Mouse (Mus musculus) frontal cortex, postnatal 14 days (tissue): ENCODE results near the gene Fam53b.

ENCODE experiments used
- DNase-seq, 2 experiments: peaks; one replicate each; pipeline ENCODE4 v3.0.0; 2022; ENCODE audit warnings: low spot score in 2 of 2

The Fam53b gene

DNA sequence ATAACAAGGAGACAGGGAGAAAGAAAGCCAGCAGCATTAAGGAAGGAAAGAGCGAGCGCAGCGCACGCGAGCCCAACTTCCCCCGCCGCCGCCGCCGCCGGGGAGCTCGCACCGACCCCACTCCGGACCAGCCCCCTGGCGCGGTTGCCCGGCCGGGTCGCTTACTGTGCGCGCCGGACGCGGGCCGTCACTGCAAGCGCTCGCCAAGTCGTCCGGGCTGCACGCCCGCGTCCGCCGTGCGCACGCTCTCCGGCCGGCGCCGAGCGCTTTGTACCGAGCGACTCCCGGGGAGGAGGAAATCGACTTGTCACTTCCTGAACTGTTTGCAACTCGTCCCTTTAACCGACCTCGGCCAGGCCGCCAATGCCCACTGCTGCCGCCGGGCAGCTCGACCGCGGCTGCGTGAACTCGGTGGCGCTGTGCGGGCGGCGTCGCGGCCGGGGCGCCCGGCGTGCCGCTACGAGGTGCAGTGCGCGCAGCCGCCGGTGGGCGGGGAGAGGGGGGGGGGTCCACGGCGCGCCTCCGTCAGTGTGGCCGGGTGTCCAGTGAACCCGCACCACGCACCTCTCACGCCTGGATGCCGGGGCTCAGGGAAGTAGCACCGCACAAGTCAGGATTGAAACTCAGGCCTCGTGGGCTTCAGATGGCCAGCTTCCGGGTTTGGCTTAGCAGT is at the start of gene Fam53b:
Gene Fam53b (minus strand): TSS at position 471 of the 673 bp plus-strand sequence.
- peak; percentile 54 to 67 for DNase-seq

DNA sequence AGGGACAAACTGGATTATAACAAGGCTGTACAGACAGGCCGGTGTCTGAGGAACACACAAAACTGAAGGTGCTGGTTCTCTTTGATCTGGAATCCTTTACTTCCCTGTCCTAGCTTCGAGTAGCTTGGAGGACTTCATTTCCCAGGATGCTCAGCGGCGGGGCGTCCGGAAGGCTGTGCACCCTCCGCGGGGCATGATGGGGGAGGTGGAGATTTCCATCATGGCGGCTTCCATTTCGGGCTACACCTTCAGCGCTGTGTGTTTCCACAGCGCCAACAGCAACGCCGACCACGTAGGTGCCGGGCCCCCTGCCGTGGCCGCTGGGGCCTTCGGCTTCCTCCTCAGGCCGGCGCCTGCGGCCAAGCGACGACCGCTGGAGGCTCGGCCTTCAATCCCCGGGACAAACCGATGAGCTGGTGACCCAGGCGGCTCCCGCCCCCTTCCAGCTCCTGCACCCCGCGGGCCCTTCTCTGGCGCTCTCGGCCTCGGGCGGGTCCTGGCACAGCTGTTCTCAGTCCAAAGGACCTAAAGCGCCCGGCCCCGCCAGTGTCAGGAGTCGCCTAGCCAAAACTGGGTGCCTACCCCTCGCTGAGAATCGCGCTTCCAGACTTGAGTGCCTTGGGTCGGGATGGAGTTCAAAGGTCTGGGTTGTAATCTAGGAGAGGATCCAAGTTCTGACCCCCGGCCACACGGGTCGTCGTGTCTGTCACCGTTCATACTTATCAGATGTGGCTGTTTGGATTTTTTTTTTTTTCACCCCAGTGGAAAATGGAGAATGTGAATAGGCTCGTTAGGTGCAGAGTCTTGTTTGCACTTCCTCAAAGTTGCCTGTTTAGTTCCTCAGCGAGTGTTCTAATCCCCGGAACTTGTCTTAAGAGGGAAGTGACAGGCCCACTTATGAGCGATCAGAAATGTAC is 45.6 kb upstream of the Fam53b start, which contains the start of gene Abraxas2:
Gene Abraxas2 (plus strand): TSS at position 184 of the 917 bp plus-strand sequence.
- peak; percentile 76 to 84 for DNase-seq

DNA sequence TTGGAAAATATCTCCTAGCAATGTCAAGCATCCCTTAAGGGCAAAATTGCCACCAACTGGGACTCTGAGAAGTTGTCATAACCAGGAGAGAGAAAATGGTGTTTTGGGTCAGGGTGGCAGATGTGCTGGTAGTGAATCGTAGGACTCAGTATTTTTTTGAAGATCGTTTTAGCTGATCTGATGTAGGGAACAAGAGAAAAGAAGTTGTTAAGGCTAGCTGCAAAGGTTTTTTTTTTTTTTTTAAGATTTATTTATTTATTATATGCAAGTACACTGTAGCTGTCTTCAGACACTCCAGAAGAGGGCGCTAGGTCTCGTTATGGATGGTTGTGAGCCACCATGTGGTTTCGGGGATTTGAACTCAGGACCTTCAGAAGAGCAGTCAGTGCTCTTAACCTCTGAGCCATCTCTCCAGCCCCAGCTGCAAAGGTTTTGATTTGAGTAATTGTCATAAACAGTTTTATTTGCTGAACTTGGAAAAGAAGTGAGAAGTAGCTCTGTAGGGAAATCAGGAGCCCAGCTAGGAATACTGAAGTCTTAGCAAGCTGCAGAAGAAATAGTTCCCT is 44.4 kb upstream of the Fam53b start:
- no peak for DNase-seq

DNA sequence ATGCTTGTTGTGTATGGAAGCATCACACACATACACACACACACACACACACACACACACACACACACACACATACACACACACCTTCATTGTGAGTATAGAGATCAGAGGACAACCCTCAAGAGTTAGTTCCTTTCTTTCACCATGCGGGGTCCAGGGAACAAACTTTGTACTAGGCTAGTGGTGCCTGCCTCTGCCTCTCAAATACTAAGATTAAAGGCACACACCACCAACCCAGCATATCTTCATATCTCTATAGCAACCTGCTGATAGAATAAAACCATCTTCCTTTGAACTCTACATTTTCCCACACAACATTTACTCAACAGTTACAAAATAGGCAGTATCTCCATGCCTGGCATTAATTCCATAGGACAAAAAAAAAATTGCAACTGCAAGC is 42.4 kb upstream of the Fam53b start:
- no peak for DNase-seq

DNA sequence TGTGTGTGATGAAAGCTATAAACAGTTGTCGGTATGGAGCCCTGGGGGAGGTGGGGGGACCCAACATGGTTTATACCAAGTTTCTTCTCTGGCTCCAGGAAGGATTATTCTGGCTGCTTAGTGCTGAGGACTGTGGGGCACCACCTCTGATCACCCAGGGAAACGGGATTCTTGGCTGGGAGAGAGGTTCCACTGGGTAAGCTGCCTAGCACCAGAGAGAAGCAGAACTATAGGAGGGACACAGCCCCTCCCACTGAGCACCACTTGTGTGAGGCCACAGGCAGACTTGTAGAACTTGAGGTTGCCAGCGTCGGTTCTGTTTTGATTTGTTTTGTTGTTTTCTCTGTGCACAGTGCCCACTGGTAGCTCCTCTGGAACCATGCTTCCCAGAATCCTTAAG is 40.3 kb upstream of the Fam53b start:
- peak in 1 of 2 experiments; percentile 12 for DNase-seq

DNA sequence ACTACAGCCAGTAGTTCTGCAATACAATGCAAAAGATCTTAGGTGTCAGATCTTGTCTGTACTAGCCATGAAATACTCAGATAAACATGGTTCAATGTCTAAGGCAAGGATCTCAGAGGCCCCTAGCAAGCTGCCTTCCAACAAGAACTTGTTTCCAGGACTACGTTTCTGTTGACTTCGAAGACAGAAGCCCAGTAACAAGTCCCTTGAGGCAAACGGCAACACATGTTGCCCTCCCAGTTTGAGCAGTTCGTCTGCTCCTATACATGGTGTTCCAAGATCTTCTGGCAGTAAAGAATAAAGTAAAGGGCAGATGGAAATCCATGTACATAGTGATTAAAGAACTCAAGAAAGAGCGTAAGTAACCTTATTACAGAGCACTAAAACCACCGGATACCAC is 39.7 kb upstream of the Fam53b start:
- no peak for DNase-seq

DNA sequence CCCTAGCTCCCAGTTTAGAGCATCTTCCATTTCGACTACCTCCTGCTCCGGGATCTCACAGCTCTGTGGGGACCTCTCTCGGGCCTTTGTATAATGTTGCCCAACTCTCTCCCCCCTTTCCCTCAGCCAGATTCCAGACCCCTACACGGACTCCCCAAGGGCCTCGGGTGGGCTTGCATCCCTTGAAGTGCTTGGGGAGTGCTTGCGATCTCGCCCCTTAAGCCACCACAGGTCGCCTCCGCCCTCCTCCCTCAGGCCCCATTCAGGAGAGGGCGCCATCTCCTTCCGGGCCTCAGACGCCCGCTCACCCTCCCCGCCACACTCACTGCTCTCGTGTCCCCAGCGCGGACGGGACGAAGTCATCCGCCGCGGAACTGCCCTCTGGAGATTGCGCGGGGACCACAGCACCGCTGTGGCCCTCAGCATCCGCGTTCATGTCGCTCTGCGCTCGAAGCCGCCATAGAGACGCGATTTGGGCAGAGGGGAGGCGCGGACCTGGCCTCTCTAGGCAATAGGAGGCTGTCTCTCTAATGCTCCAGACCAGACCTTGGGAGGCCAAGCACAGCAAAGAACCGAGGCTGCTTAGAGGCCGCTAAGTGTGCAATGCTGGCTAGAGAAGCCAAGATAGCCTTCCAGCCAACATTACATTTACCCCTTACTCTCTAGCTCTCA is 38.6 kb upstream of the Fam53b start, which contains the start of gene Eef1akmt2:
Gene Eef1akmt2 (minus strand): TSS at position 501 of the 672 bp plus-strand sequence.
- DNase-seq: peak; percentile 69 to 70

DNA sequence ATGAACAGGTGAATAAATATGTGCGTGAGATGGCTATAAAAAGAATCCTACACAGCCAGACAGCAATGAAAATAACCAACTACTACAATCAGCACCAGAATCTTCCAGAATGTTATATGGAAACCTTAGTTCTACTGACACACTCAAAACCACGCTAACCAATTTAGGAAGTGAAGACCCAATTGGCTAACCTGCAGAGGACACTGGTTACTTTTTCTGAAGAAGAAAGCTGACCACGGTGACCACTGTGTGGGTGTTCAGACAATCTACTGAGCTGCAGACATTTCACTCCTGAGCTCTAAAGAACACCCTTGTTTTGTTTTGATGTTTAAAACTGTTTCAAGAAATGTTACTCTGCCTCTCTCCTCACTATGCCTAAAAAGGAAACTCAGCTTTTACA is 29.5 kb upstream of the Fam53b start:
- no peak for DNase-seq

DNA sequence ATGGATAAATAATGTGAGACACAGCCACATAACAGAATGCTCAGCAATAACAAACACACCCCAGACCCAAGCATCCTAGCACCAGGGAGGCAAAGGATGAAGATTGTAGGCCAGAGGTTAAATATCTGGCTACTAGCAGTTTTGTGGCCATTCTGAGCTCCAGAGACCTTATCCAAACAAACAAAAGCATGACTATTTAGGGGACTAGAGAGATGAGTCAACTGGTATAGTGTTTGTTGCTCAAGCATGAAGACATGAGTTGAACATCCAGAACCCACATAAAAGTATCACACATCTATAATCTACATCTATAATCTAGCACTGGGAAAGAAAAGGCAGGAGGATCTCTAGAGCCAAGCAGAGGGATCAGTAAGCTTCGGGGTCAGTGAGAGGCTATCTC is 28.8 kb upstream of the Fam53b start:
- DNase-seq: no peak

DNA sequence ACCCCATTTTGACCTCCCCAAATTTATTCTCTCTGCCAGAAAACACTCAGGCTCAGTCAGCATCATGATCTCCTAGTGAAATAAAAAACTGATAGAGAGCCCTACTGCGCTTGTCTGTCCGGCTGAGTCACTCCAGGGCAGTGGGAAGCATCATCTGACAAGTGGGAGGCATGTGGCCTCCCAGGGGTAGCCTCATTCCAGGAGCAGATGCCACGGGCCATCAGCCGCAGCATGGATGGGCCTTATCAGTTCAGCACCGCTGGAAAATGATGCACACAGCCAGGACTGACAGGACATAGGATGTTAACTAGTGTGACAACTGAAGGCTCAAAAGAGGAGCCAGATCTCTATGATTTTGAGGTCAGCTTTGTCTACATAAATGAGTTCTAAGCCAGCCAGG is 27.6 kb upstream of the Fam53b start:
- no peak for DNase-seq

DNA sequence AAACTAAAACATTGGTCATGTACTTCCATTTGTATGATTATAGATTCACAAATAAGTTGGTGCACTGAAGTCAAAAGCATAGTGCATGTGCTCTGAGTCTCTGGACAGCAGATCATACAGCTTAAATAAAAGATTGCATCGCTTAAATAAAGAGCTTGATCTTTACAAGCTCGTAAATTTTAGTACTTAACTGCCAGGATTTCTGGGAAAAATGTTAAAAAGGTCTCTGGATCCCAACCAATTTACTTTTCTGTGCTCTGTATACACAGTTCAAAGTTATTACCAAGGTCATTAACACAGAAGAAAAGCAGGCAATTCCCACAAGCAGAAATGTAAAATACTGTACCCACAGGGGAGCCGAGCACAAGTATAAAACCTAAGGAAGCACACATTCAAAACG is 17.3 kb upstream of the Fam53b start:
- no peak for DNase-seq

DNA sequence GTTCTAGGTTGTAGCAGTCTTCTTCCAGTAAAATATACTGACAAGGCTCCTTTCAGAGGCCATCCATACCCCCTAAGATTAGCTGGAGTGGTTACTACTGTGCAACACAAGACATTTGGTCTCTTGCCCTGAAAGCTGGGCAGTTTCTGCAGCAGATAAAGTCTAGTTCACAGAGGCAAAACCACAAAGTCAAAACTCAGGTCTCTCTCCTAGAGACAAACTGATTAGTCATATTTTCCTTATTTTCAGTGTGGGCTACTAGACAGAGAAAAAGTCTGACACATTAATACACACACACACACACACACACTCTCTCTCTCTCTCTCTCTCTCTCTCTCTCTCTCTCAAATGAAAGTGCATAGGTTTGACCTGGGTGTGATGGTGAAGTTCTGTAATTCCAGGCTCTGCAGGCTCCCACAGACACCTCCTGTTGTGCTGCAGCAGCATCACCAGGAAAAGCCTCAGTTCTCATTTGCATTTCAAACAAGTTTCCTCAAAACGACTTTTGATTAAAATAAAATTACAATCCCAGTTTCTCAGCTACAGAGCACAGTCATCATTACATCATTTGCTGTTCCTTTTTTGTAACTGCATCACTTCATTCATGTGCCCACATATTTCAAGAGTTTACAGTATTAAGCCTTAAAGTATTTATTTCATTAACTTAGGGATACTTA is 10.8 kb upstream of the Fam53b start:
- no peak for DNase-seq

DNA sequence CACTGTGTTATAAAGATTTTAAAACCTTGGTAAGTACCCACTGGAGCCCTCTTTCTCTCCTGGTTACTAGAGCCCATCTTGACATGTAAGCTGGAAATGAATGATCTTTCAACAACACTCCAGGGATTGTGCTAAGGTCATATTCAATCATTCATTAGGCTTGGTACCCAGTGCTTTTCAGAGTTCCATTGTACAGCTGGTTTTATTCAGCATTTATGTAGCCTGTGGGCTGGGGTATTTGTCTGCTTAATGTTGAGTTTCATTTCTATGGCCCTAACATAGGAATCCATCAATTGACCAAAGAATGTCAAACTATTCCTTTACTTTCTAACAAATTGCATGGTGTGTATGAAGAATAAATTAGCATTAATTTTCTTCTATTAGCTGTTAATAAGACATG is 10.1 kb upstream of the Fam53b start:
- DNase-seq: no peak

DNA sequence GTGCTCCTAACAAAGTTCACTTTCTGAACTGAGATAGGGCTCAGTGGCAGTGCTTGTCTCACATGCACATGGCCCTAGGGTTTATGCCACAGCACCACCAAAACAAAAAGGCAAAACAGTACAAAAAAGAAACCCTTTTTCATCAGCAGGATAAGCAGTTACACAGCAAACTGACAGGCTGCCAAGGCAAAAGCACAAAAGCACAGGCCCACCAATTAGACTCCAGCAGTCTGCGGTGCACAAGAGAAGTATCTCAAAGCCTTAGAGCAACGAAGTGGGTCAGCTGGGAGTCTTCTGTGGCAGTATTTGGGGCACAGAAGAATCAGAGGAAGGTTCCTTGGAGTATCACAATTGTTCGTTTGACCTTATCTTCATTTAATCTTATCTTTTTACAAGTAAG is 7.0 kb upstream of the Fam53b start:
- no peak for DNase-seq

DNA sequence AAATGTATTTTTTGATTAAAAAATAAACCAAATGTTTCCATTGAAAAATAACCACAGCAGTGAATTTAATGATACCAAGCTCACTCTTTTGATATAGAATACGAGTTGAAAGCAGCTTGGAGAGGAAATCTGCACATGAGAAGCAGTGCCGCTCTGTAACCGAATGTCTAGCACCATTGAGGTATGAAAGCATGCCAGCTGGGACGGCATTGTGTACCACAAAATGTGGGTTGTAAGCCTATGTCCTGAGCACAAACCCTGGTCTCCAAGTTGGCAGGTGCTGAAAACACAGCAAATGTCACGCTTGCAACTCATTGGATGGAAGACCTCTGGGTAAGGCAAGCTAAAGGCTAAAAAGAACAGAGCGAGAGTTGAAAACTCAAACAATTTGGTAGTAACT is 3.4 kb upstream of the Fam53b start:
- DNase-seq: no peak

DNA sequence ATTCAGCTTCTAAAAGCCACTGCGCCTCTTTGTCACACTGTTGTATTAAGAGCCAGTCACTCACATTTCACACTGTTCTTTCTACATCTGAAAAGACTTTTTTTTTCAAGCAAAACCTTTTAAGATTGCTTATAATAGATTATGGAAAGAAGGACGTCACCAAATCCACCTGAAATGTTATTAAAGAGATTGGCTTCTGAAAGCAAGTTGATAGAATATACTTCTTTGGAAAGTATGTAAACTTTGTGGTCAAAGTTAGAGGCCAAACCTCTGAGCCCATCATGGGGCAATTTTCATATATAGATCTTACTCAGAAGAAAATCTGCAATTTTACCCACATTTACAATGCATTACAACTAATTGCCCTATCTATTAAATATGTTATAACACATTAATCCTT is 2.8 kb upstream of the Fam53b start:
- DNase-seq: no peak

DNA sequence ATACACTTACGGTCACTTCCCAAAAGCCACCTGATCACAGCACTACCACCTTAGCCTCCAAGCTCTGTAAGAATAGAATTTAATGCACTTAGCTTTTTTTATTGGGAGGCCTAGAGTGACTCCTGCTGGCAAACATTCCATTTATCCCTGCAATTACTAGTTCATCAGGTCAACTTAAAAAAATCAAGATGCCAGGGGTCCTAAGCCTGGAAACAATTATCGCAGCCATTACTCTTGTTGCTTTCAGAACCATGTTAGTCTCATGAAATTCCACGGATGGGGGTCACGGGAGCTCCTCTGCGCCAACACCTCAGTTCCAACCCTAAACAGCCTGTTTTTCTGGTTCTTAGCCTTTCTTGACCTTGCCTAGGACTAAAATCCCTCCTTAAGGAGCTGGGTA is 1.4 kb upstream of the Fam53b start:
- DNase-seq: no peak

DNA sequence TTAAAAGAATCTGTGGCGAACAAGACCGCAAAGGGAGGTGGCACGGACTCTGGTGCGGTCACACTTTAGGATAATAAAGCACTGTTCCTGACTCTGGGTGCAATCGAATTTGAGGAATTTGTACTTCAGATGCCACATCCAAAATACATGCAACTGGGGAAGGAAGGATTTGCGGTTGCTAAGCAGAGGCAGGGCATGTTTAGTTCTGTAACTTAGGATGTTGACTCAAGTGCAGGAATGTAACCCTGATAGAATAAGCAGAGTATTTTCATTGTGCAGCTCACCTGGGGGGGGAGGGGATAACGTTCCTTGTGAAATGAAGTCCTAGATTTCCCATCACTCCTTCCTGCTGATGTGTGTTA is 384 bp upstream of the Fam53b start:
- DNase-seq: no peak

DNA sequence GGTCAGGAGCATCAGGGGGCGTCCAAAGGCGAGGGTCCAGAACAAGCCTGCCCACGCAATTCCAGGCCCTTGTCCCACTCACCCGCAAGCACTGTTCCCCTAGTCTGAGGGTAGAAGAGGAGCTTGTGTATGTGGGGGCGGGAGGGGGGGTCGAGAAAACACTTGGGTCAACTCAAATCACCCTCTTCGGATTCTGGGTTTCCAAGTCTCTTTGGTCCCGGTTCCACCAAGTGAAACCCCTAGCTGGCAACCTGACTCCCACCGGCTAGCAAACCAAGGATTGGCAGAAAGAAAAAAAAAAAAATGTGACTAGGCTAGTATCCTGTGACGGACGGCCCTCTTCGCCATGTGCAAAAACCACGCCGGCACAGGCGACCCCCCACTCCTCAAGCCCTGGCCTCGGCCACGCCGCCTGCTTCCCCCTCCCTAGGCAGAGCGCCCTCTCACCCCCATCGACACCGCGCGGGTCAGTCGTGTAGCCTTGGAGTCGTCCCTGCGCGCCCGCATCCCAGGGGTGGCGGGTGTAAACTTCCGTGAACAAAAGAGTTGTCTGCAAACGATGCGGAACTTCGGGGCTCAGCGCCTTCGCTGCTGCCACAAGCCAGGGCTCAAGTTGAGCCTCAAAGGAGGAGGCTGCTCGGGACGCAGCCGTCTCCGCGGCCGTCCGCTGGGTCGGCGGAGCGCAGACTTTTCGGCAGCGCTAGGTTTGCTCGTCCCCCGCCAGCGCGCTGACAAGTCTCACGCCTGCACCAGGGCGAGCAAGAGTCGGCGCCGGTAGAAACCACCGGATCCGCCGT is 869 bp downstream of the Fam53b start:
- DNase-seq: peak in 1 of 2 experiments; percentile 42

DNA sequence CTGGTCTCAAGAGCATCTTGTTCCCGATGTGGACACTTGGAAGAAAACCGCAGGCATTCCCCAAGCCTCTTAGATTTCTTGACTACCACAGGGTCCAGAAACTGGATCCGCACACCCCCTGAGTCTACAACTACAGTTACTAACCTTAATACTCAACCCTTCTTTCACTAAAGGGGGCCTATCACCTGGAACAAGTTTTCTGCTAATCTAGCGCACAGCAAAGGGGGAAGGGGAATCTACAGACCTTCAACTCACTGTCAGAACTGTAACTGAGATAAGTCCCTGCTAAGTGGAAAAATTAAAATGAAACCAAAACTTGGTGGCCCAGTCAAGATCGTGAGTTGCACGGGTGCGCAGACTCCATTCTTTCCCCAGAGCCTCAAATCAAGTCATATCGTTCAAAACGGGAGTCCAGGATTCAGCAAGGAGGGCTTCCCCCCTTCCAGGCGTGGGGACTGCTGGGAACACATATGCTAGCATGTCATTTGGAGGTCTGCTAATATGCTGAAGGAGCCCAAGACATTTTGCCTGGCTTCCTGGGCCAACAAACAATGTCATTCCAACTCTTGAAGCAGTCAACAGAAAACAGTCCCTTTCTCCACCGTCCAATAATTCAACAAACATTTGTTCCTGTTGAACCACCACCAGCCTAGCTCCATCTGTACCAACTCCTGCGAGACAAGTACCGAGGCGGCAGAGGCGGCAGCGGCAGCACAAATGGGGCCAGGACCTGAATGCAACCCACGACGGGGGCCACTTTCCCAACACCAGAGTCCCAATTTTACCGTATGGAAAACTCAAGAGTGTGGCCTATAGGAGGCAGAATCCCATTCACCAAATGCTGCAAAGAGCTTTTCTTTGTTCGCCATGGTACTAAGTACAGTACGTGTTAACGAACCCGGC is 1.7 kb downstream of the Fam53b start:
- DNase-seq: peak in 1 of 2 experiments; percentile 11
